Mouse (Mus musculus): ENCODE measurements at regions not wholly inside any gene's neighbourhood (a gene's known extent, or its start where the extent isn't known, plus 50 kb on each side); places are given as distances from the start of the nearest gene placed in this dataset.

- TF ChIP-seq CTCF (conservative IDR thresholded peaks at IDR 0.05; ENCODE audit: insufficient read depth, insufficient read length, low read depth, low read length): no peak
- no peak for TF ChIP-seq POLR2A (IDR thresholded peaks at IDR 0.05; ENCODE audit: low read depth, low read length)
Observed at GRCm38 (mm10) chr4:87500441-87500840, 270.2 kb upstream of the Slc24a2 start.
